Mouse (Mus musculus) megakaryocyte, embryonic 14.5 days (primary cell): ENCODE results near the gene Ndufs5.

Experiments used
- FLI1 ChIP-seq: IDR thresholded peaks from 2 replicates; pipeline ENCODE4 v1.6.1; 2012; ENCODE audit warnings: low read length, inconsistent platforms, mixed read lengths
- GATA1 ChIP-seq: IDR thresholded peaks from 3 replicates; pipeline ENCODE4 v1.6.1; 2012; ENCODE audit warnings: mixed read lengths, low read length, inconsistent platforms, borderline replicate concordance

DNA sequence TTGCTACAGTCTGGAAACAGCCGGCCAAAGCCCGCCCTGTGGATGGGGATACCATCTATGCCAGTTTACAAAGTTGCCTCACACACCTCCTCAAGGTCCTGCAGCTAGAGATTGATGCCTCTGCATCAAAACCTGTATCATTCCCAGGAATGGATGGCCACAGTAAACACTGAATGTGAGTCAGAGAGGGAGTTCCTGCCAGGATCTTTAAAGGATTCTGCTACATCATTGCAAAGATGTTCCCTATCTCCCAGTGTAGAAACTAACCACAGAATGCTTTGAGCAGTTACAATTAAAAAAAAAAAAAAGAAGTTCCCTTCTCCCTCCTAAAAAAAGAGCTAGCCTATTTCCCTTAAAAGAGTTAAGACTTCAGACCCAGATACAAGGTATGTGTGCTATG lies 12.7 kb downstream of the Ndufs5 start:
- TF ChIP-seq GATA1 (no peak), FLI1 (no peak)
